Mouse (Mus musculus): ENCODE measurements around the gene Mrgprf. TPM values are rescaled to one million over a fixed set of nuclear protein-coding genes. Genes with fewer than 3 reads are reported as not detected.

Mrgprf gene
- total RNA-seq, 2 experiments from 2014 or later: 0.70 to 0.83 TPM

- DNase-seq: no peak
Observed at GRCm38 (mm10) chr7:145301008-145301340, 346 bp downstream of the Mrgprf start.

- DNase-seq: no peak
Observed at GRCm38 (mm10) chr7:145301341-145302005, 845 bp downstream of the Mrgprf start.

- DNase-seq: no peak
Observed at GRCm38 (mm10) chr7:145302488-145303285, 2.1 kb downstream of the Mrgprf start.

GRCm38 (mm10) chr7:145304153-145304552 is 3.5 kb downstream of the Mrgprf start:
- no peak for DNase-seq

GRCm38 (mm10) chr7:145307636-145308035 is 7.0 kb downstream of the Mrgprf start:
- no peak for DNase-seq

GRCm38 (mm10) chr7:145308061-145308675 is 7.5 kb downstream of the Mrgprf start:
- peak in 1 of 2 experiments; percentile 29 for DNase-seq

- no peak for DNase-seq
Observed at GRCm38 (mm10) chr7:145308866-145309265, 8.2 kb downstream of the Mrgprf start.

GRCm38 (mm10) chr7:145309877-145310276 is 9.2 kb downstream of the Mrgprf start:
- DNase-seq: no peak

- DNase-seq: no peak
Observed at GRCm38 (mm10) chr7:145310526-145310925, 9.9 kb downstream of the Mrgprf start.

- DNase-seq: no peak
Observed at GRCm38 (mm10) chr7:145312137-145312536, 11.5 kb downstream of the Mrgprf start.

GRCm38 (mm10) chr7:145314785-145315411 is 14.3 kb downstream of the Mrgprf start, which contains the start of gene Mrgprd:
Gene Mrgprd (plus strand): TSS chr7:145314835.
- DNase-seq: no peak

GRCm38 (mm10) chr7:145317522-145317921 is 16.9 kb downstream of the Mrgprf start:
- DNase-seq: peak in 1 of 2 experiments; percentile 37

- no peak for DNase-seq
Observed at GRCm38 (mm10) chr7:145319481-145319880, 18.9 kb downstream of the Mrgprf start.

GRCm38 (mm10) chr7:145323607-145324006 is 23.0 kb downstream of the Mrgprf start:
- DNase-seq: no peak

- no peak for DNase-seq
Observed at GRCm38 (mm10) chr7:145325697-145326096, 25.1 kb downstream of the Mrgprf start.

- DNase-seq: no peak
Observed at GRCm38 (mm10) chr7:145329982-145330381, 29.4 kb downstream of the Mrgprf start.

- no peak for DNase-seq
Observed at GRCm38 (mm10) chr7:145330641-145331040, 30.0 kb downstream of the Mrgprf start.

- no peak for DNase-seq
Observed at GRCm38 (mm10) chr7:145332376-145333041, 31.9 kb downstream of the Mrgprf start.

GRCm38 (mm10) chr7:145333936-145334335 is 33.3 kb downstream of the Mrgprf start:
- DNase-seq: no peak

GRCm38 (mm10) chr7:145334428-145335027 is 33.9 kb downstream of the Mrgprf start:
- no peak for DNase-seq

GRCm38 (mm10) chr7:145335199-145335598 is 34.6 kb downstream of the Mrgprf start:
- no peak for DNase-seq
